Mouse (Mus musculus) yolk sac, embryonic 10.5 days (tissue): ENCODE results near the gene Gsdma2.

ENCODE experiments used
- DNase-seq: peaks from one replicate; pipeline ENCODE4 v3.0.0-alpha.2; 2017; ENCODE audit warnings: low spot score

Gene Gsdma2

DNA sequence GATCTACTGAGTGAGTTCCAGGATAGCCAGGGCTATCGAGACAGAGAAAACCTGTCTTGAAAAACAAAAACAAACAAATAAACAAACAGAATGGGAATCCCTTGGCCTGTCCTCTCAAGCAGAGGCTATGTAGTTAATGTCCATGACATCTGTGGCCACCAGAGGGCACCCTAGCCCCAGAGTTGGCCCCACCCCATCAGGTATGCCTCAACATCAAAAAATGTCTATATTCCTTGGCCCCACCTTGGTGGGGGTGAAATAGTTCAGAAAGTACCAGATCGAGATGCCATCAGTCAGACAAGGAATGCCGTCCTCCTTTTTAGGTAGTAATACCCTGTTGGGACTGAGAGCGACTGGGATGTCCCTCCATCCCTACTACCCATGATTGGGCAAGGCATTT, 53.4 kb downstream of the Gsdma2 start:
- DNase-seq = no peak

GRCm38 (mm10) chr11:98701213-98701670, 54.7 kb downstream of the Gsdma2 start, which contains the start of gene Csf3:
TSS of gene Csf3 (plus strand) at chr11:98701263.
- DNase-seq = no peak

DNA sequence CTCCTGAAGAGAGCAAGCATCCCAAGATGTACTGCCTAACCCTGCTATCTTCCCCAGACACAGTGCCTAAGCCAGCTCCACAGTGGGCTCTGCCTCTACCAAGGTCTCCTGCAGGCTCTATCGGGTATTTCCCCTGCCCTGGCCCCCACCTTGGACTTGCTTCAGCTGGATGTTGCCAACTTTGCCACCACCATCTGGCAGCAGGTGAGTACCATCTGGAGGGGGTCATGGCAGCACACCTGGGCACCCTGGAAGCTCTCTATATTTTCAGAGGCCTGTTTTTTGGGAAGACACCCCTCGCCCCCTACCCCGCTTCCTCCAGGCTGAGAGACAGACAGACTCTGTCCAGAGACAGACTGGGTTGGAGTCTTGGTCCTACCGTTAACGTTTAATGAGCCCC, 55.8 kb downstream of the Gsdma2 start:
- no peak for DNase-seq

DNA sequence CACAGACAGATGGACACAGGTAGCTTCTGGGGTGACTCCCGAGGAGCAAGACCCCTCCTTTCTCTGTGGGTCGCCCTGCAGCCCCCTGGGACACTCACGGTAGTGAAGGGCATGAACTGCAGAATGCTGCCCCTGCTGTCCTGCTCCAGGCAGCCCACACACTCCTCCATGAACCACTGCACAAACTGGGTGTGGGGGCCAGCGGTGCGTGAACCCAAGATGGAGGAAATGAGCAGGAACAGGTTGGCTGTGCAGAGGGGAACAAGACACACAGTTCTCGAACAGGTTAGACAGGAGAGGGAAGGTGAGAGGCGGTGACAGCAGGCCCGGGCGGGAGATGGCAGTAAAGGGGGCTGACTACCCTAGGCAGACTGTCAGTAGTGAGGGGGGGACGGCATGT, 58.5 kb downstream of the Gsdma2 start:
- DNase-seq = no peak
